Mouse (Mus musculus): ENCODE measurements around the gene Apol7b. TPM values are rescaled to one million over a fixed set of nuclear protein-coding genes. Genes with fewer than 3 reads are reported as not detected.

Gene Apol7b
- not detected for total RNA-seq (2023)

DNA sequence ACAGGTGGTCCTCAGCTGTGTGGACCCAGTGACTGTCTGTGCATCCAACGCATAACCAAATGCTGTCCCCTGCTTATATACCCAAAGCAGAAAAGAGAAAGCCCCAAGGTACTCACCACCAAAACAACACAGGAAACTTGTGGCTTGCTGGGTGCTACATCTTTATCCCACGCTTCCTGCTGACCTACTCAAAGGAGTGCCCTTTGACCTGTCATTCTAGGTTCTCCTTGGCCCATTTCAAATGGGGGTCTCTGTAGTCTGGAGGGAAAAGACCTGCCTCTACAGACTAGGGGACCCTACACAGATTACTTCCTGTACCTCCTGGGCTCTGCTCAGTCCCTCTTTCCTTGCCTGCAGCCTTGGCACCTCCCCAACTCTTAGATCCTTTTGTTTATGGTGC is at the start of gene Apol7b:
Apol7b (minus strand) TSS at position 101 of the 400 bp plus-strand sequence.

DNA sequence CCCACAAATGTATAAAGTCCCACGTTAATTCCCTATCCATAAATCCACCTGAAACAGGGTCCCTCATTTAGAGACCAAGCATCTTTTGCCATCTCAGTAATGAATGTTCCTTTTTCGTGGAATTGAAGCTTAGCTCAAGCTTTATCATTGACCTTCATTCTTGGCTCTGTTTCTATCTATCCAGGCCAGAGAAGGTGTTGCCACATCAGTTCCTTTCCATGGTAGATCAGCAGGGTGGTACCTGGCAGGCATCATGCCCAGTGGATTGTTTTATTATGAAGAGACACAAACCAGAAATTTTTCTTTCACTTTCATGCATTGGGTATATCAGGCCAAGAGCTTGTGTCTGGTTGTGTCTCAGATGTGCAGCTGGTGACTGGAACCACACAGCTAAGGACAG is 29.4 kb upstream of the Apol7b start, which contains the start of gene Apol10a:
Apol10a (plus strand) TSS at position 355 of the 400 bp plus-strand sequence.

DNA sequence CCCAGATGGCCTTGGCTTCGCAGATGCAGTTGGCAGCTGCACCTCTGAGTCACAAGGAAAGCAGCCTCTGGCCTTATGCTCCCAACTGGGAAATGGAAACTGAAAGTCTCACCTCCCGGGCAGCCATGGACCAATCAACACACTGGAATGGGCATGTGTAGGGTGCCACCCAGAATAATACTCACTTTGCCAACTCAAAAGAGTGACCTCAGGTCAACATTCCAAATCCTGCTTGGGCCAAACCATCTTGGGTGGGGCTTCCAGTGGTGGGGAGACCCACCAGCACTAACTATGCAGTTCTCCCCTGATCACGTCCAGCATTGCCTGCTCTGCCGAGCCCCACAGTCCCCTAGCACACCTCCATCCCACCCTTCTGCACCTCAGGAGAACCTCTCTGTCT is 36.3 kb downstream of the Apol7b start, which contains the start of gene Apol9a:
Apol9a (minus strand) TSS at position 101 of the 400 bp plus-strand sequence.

DNA sequence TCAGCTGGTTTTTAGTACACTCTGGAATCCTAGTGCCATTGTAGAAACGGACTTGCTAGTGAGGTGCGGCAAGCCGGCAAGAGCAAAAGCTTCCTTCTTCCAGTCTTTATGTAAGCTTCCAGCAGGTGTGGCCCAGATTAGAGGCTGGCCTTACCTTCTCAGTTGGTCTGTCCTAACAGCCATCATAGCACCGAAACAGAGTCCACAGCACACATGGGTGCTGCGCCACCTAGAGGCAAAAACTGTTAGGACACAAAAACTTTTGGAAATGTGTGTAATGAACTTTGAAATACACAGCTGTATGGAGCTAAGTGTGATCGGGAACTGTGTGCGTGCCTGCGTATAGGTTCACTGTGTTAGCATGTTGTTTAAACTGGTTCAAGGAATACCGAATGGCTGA is 48.3 kb downstream of the Apol7b start, which contains the start of gene Apol7a:
Apol7a (minus strand) TSS at position 84 of the 400 bp plus-strand sequence.

Other genes starting within 250 kb of the Apol7b start
- 1 to 10 TPM; 2.1 to 3.6 TPM for gene Rbfox2, start 140.5 kb downstream of the Apol7b start, total RNA-seq (2023)
- not detected for gene Apol7a, start 48.4 kb downstream of the Apol7b start, total RNA-seq (2023)
- not detected for gene Apol9a, start 36.4 kb downstream of the Apol7b start, total RNA-seq (2023)
- gene Apol10a, start 29.6 kb upstream of the Apol7b start, total RNA-seq (2023) = not detected
- gene Apol11a, start 60.8 kb upstream of the Apol7b start, total RNA-seq (2023) = not detected
- gene Apol7c, start 85.8 kb upstream of the Apol7b start, total RNA-seq (2023) = 10 to 100 TPM; 12.9 to 19.1 TPM
- gene 1700025B11Rik, start 114.4 kb upstream of the Apol7b start, total RNA-seq (2023) = not detected
- gene Apol10b, start 148.6 kb upstream of the Apol7b start, total RNA-seq (2023) = under 1 TPM; 0.55 to 0.82 TPM
- gene Gm36245, start 151.8 kb upstream of the Apol7b start, total RNA-seq (2023) = not detected
- not detected for gene Apol11b, start 195.8 kb upstream of the Apol7b start, total RNA-seq (2023)